Mouse (Mus musculus) spleen, adult 2 months (tissue): ENCODE results near the gene Ptpa.

Source experiments
- CTCF ChIP-seq: fragments of 200-500 bp; IDR thresholded peaks from 2 replicates; pipeline ENCODE4 v1.5.1; 2011; ENCODE audit warnings: mild to moderate bottlenecking, inconsistent platforms; ENCODE audit not compliant: insufficient read depth, insufficient read length, insufficient replicate concordance; ENCODE audit errors: extremely low read depth
- POLR2A ChIP-seq: fragments of 200-500 bp; IDR thresholded peaks from 2 replicates; pipeline ENCODE4 v1.6.1; 2011; ENCODE audit warnings: low read depth, low read length, inconsistent platforms

- TF ChIP-seq POLR2A = no peak
- no peak for TF ChIP-seq CTCF
Measured at GRCm38 (mm10) chr2:30436156-30436545, 20.3 kb downstream of the Ptpa start.
